Mouse (Mus musculus) E14TG2a.4 (cell line): ENCODE measurements around the gene Marveld1.

Source experiments
- H3K27me3 ChIP-seq: 2 replicates; pipeline ENCODE4 v1.6.1; 2014; ENCODE audit warnings: low read length, control low read depth; ENCODE audit not compliant: insufficient read depth
- H3K36me3 ChIP-seq: 2 replicates; pipeline ENCODE4 v1.6.1; 2014; ENCODE audit warnings: low read length, control low read depth; ENCODE audit not compliant: insufficient read depth
- H3K4me1 ChIP-seq: replicated peaks from 2 replicates; pipeline ENCODE4 v1.6.1; 2014; ENCODE audit warnings: low read depth, low read length, control low read depth
- H3K4me3 ChIP-seq: replicated peaks from 2 replicates; pipeline ENCODE4 v1.5.1; 2014; ENCODE audit warnings: mild to moderate bottlenecking, low read length
- H3K9me3 ChIP-seq: 2 replicates; pipeline ENCODE4 v1.6.1; 2014; ENCODE audit warnings: low read length, control low read depth
- CTCF ChIP-seq: conservative IDR thresholded peaks from 2 replicates; pipeline ENCODE4 v1.5.1; 2014; ENCODE audit warnings: low read length
- NANOG ChIP-seq: IDR thresholded peaks from 2 replicates; pipeline ENCODE4 v1.6.1; 2014; ENCODE audit warnings: borderline replicate concordance, low read length, mixed read lengths
- POU5F1 ChIP-seq: IDR thresholded peaks from 2 replicates; pipeline ENCODE4 v1.6.1; 2014; ENCODE audit warnings: low read length, borderline replicate concordance

Marveld1 gene

DNA sequence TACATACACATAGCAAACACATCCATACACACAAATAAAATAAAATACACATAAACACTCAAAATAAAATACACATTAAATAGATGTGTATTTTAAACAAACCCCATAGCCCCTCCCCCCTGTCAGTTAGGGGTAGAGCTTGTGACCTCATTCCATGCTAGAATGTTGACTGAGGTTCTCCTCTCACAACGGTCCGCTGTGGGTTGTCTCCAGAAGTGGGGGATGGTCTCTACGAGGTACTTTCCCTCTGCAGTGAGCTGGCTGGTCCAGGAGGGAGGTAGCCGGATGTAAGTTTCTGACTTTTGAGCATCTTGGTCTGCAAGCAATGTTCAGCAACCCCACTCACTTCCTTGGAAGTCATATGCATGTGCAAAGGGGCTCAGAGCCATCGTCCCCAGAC is 16.6 kb downstream of the Marveld1 start, which contains the start of gene Zfyve27:
Gene Zfyve27 (plus strand): TSS at position 188 of the 400 bp plus-strand sequence.
- H3K4me3 ChIP-seq = no peak within 1 kb of the TSS
- H3K27me3 ChIP-seq = 0 out of 2 replicates have a peak, but pooled peaks cover 6% of the 10 kb centered on the region
- H3K4me1 ChIP-seq = peaks cover 16% of the 10 kb centered on the region
- H3K9me3 ChIP-seq = peaks cover 31% of the 10 kb centered on the region
- TF ChIP-seq NANOG (no peak), POU5F1 (no peak), CTCF (no peak)
- H3K36me3 ChIP-seq = no peaks in the 10 kb centered on the region

GRCm38 (mm10) chr19:42164188-42164587 is 17.0 kb downstream of the Marveld1 start:
- no peaks in the 10 kb centered on the region for H3K36me3 ChIP-seq
- peaks cover 18% of the 10 kb centered on the region for H3K4me1 ChIP-seq
- peaks cover 11% of the 10 kb centered on the region; the same call in 1 of the 2 replicates for H3K27me3 ChIP-seq
- H3K9me3 ChIP-seq = peaks cover 31% of the 10 kb centered on the region
- no peak for TF ChIP-seq NANOG
- H3K4me3 ChIP-seq = no peak overlapping the region

DNA sequence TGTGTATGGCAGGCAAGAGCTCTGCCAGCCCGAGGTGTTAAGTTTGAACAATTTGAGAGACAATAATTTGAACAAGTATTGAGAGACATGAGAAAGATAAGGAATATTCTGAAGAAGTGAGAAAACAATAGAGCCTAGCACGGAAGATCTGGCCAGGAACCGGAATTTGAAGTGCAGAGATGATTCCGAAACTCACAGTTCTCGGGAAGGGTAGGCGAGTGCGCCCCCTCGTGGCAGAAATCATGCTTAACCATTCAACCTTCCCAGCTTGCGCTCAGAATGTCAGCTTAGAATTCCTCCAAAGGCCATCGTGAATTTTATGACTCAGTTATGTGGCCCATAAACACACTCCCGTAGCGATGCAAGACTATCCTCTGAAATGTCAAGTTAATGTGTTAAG is 18.9 kb downstream of the Marveld1 start:
- TF ChIP-seq CTCF (peak; percentile 78), NANOG (no peak)
- Histone ChIP-seq H3K9me3 (peaks cover 23% of the 10 kb centered on the region), H3K36me3 (no peaks in the 10 kb centered on the region), H3K27me3 (peaks cover 13% of the 10 kb centered on the region; the same call in 1 of the 2 replicates), H3K4me3 (no peak overlapping the region), H3K4me1 (peaks cover 32% of the 10 kb centered on the region)

DNA sequence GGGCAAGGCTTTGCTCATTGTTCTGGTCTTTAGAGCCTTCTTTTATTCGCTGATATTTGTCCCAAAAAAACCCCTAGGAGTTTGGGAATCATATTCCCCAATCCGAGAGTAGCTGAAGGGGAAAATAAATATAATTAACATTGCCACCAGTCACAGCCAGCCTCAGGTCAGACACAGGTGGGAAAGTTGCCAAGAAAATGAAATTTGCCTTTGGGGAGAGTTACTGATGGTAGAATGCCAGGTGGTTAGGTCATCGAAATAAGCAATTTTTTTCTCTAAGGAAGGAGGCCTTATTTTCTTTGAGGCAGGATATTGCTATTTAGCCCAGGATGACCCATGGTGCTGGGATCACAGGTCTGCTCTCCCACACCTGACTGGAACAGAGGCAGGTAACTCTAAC is 19.6 kb downstream of the Marveld1 start:
- peaks cover 19% of the 10 kb centered on the region for H3K9me3 ChIP-seq
- TF ChIP-seq NANOG = no peak
- TF ChIP-seq POU5F1 = no peak
- TF ChIP-seq CTCF = no peak

GRCm38 (mm10) chr19:42167489-42167888 is 20.3 kb downstream of the Marveld1 start:
- H3K36me3 ChIP-seq = no peaks in the 10 kb centered on the region
- TF ChIP-seq NANOG = no peak
- no peak for TF ChIP-seq CTCF
- no peak for TF ChIP-seq POU5F1
- peaks cover 19% of the 10 kb centered on the region for H3K9me3 ChIP-seq
- H3K4me3 ChIP-seq = no peak overlapping the region
- peaks cover 41% of the 10 kb centered on the region for H3K4me1 ChIP-seq
- H3K27me3 ChIP-seq = peaks cover 13% of the 10 kb centered on the region; the same call in 1 of the 2 replicates

More for the DNA sequence above, 19.6 kb downstream of the Marveld1 start:
- Histone ChIP-seq H3K27me3 (peaks cover 13% of the 10 kb centered on the region; the same call in 1 of the 2 replicates), H3K4me3 (no peak overlapping the region), H3K4me1 (peaks cover 38% of the 10 kb centered on the region), H3K36me3 (no peaks in the 10 kb centered on the region)

DNA sequence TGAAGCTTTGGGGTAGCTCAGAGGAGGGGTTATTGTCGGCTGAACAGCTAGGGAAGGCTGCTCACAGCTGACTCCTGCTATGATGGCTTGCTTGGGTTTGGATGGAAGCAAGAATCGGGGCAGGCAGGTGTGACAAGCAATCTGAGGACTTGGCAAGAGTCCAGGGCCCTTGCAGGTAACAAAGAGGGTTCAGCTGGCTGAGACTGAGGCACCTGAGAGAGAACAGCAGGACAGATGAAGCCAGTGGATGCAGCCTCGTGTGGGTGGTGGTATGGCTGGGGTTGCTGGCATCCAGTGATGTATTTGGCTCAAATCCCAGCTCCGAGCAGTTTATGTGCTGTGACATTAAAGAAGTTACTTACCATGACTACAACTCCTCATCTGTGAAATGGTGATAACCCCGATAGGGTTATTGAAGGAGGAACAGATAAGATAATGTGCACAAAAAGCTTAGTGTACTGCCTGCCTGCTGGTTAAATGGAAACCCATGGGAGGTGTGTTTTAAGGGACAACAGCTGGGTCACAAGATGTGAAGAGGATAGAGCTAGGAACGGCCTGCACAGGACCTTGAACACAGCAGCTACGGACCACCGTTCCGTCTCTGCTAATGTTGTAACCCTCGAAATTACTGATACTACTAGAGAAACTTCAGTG is 22.2 kb downstream of the Marveld1 start:
- H3K36me3 ChIP-seq = peaks cover 9% of the 10 kb centered on the region
- peaks cover 41% of the 10 kb centered on the region for H3K4me1 ChIP-seq
- H3K27me3 ChIP-seq = peaks cover 13% of the 10 kb centered on the region; the same call in 1 of the 2 replicates
- H3K9me3 ChIP-seq = peaks cover 7% of the 10 kb centered on the region
- no peak overlapping the region for H3K4me3 ChIP-seq
- TF ChIP-seq NANOG (no peak), CTCF (no peak), POU5F1 (no peak)

GRCm38 (mm10) chr19:42170025-42170969 is 23.1 kb downstream of the Marveld1 start:
- TF ChIP-seq CTCF (no peak), POU5F1 (no peak), NANOG (no peak)
- H3K27me3 ChIP-seq = peaks cover 13% of the 10 kb centered on the region; the same call in 1 of the 2 replicates

DNA sequence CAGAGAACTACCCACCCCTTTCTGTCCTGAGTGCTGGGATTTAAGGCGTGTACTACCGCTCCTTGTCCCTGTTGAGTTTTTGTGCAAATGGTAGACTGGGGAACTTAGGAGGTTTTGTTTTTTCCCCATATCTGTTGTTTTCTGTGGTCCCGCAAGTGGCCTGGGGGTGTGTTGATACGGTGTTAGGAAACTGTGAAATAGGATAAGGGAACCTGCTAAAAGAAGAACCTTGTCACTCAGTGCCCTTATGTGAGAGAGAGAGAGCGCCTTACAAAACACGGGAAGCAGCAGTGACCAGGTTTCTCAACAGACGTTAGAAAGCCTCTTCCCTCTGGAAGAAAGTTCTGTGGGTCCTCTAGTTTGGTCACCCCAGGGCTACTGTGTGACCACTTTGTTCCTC is 29.6 kb downstream of the Marveld1 start:
- Histone ChIP-seq H3K27me3 (no peaks in the 10 kb centered on the region), H3K9me3 (no peaks in the 10 kb centered on the region), H3K4me1 (peaks cover 18% of the 10 kb centered on the region), H3K36me3 (peaks cover 73% of the 10 kb centered on the region), H3K4me3 (no peak overlapping the region)
- TF ChIP-seq NANOG = no peak
- TF ChIP-seq POU5F1 = no peak
- TF ChIP-seq CTCF = no peak

More at GRCm38 (mm10) chr19:42170025-42170969, 23.1 kb downstream of the Marveld1 start:
- H3K4me3 ChIP-seq = peak overlapping the region; percentile 97
- peaks cover 14% of the 10 kb centered on the region for H3K36me3 ChIP-seq
- peaks cover 41% of the 10 kb centered on the region for H3K4me1 ChIP-seq
- H3K9me3 ChIP-seq = no peaks in the 10 kb centered on the region
